Mouse (Mus musculus): Measurements from ENCODE around the gene Srp68. TPM values are rescaled to one million over a fixed set of nuclear protein-coding genes. Genes with fewer than 3 reads are reported as not detected.

The Srp68 gene
- 62.3 TPM for total RNA-seq (2023)

DNA sequence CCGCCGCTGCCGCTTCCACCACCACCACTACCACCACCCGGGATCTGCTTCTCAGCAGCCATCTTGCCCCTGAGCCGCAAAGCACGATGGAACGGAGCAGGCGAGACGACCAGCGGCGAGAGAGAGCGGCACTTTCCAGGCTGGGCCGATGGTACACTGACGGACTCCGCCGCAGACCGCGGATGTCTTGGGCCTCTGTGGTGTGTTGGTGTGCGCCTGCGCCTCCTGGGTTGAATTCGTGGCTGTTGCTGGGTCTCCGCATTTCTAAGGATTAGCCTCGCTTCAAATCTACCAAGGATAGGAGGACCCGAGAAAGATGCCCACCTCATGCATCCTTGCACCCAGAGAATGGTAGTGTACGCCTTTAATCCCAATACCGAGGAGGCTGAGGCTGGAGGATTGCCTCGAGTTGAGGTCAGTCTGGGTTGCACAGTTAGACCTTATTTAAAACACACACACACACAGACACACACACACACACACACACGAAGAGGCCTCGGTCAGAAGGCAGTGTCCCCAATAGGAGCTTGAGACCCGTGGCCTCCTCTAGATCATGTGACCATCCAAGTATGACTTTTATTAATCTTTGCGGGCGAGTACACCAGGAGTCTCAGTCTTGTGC is at the start of gene Srp68:
TSS of gene Srp68 (minus strand) at position 173 of the 622 bp plus-strand sequence.

GRCm38 (mm10) chr11:116307019-116307725 is 33.2 kb upstream of the Srp68 start, which contains the start of gene Exoc7:
Exoc7 (minus strand) TSS chr11:116307233.

DNA sequence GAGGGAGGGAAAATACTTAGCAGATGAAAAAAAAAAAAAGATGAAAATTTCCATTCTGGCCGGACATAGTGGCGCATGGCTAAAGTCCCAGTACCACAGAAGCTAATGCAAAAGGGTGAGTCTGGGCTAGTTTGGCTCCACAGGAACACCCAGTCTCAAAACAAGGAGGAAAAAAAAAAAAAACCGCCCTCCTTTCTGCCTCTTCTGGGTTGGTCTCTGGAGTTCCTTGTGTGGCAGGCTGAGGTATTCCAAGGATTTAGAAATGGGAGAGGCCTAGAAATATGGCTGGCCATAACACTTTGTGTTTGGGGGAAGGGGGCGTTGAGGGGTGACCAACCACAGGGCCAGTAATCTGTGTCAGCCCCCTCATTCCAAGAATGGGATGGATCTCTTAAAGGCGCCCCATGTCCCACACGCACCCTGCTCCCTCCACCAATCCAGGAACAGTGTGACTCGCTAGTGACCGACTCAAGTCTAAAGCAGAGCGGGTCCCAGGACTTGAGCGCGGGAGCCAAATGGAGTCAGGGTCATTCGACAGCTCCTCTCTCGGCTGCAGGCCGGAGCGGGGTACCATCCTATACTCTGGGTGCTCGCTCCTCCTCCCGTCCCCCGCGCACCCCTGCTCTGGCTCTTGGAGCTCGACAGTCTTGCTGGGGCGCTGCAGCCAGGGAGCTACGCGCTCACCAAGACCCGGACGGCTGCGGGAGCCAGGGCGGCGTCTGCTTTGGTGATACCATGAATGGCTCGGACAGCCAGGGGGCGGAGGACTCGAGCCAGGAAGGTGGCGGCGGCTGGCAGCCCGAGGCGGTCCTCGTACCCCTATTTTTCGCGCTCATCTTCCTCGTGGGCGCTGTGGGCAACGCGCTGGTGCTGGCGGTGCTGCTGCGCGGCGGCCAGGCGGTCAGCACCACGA is 7.0 kb upstream of the Srp68 start, which contains the start of gene Galr2:
TSS of gene Galr2 (plus strand) at position 189 of the 913 bp plus-strand sequence.

GRCm38 (mm10) chr11:116237742-116238395 is 36.1 kb downstream of the Srp68 start, which contains the start of gene Evpl:
Evpl (minus strand) TSS chr11:116238077.

DNA sequence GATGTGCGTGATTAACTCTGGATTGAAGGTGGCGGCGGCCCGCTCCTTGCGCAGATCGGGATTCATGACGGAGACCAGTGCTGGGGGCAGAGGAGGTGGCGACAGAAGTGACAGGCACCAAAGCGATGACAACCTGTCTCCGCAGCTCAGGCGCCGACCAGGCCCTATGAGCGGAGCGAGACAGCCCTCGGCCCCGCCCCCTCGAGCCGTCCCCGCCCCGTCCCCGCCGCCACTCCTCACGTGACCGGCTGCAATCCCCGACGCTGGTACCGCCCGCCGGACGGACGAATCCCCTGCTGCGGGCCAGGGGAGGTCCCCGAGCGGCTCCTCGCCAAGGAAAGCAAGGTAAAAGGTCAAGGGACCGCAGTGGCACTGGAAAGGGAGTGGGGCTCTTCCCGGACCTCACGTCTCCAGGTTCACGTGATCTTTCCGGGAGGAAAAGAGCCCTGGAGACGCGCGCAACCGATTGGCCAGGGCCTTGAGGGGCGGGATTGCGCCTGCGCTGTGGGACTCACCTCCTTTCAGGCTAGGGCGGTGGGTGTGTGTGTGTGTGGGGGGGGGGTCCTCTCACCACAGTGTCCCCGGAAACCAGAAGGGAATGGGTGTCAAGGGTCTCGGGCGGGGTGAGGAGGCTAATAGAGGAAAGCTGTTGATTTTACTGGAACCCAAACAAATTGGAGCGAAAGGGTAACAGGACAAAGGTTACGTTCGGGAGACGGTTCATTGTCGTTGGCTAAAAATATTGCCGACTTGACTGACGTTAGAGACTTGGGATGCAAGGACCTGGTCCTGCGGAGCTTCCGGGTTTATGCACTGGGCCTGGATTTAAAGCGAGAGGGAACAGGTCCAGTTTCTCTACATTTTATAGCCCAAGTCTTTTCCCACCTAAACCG is 75.1 kb downstream of the Srp68 start, which contains the start of the genes Ten1 and Acox1:
TSS of gene Ten1 (plus strand) at position 217 of the 893 bp plus-strand sequence.
TSS of gene Acox1 (minus strand) at position 407 of the 893 bp plus-strand sequence.

Other genes starting within 250 kb of the Srp68 start
- gene H3f3b, start 246.3 kb downstream of the Srp68 start, total RNA-seq (2023) = 1,697 TPM
- gene Unk, start 243.9 kb downstream of the Srp68 start, total RNA-seq (2023) = 80.3 TPM
- gene Unc13d, start 196.3 kb downstream of the Srp68 start, total RNA-seq (2023) = 83.7 TPM
- gene Wbp2, start 187.2 kb downstream of the Srp68 start, total RNA-seq (2023) = 162 TPM
- 1.2 TPM for gene Trim47, start 147.0 kb downstream of the Srp68 start, total RNA-seq (2023)
- 30.8 TPM for gene Trim65, start 143.1 kb downstream of the Srp68 start, total RNA-seq (2023)
- gene Mrpl38, start 135.3 kb downstream of the Srp68 start, total RNA-seq (2023) = 58.7 TPM
- gene Fbf1, start 106.1 kb downstream of the Srp68 start, total RNA-seq (2023) = 31.6 TPM
- 37.4 TPM for gene Ten1, start 75.4 kb downstream of the Srp68 start, total RNA-seq (2023)
- 35.3 TPM for gene Acox1, start 75.2 kb downstream of the Srp68 start, total RNA-seq (2023)
- 0.21 TPM for gene Evpl, start 36.1 kb downstream of the Srp68 start, total RNA-seq (2023)
- gene Galr2, start 6.7 kb upstream of the Srp68 start, total RNA-seq (2023) = not detected
- 53.4 TPM for gene Exoc7, start 33.0 kb upstream of the Srp68 start, total RNA-seq (2023)
- gene Foxj1, start 61.2 kb upstream of the Srp68 start, total RNA-seq (2023) = not detected
- gene Rnf157, start 138.8 kb upstream of the Srp68 start, total RNA-seq (2023) = 10.5 TPM
- gene Ubald2, start 159.9 kb upstream of the Srp68 start, total RNA-seq (2023) = 101 TPM
- not detected for gene Qrich2, start 192.0 kb upstream of the Srp68 start, total RNA-seq (2023)
- gene Prpsap1, start 220.0 kb upstream of the Srp68 start, total RNA-seq (2023) = 81.2 TPM